Mouse (Mus musculus): ENCODE measurements around the gene Lrriq4.
"Not testable (repeated sequence)": the region's sequence is repeated elsewhere in the genome, so short reads cannot be mapped to it uniquely, and the experiment has no call there.

Gene Lrriq4

GRCm38 (mm10) chr3:30683190-30683589, 38.9 kb downstream of the Lrriq4 start:
- DNase-seq (ENCODE audit: low spot score): no peak

- DNase-seq (ENCODE audit: low spot score): no peak
Observed at GRCm38 (mm10) chr3:30687216-30687615, 42.9 kb downstream of the Lrriq4 start.

GRCm38 (mm10) chr3:30690976-30691375, 46.7 kb downstream of the Lrriq4 start:
- DNase-seq (ENCODE audit: low spot score): no peak

GRCm38 (mm10) chr3:30695661-30696060, 51.4 kb downstream of the Lrriq4 start:
- no peak for DNase-seq (ENCODE audit: low spot score)

- peak; percentile 31 for DNase-seq (ENCODE audit: low spot score)
Observed at GRCm38 (mm10) chr3:30696346-30696745, 52.0 kb downstream of the Lrriq4 start.

- no peak for DNase-seq (ENCODE audit: low spot score)
Observed at GRCm38 (mm10) chr3:30697891-30698290, 53.6 kb downstream of the Lrriq4 start.

GRCm38 (mm10) chr3:30699711-30700505, 55.6 kb downstream of the Lrriq4 start, which contains the start of gene Lrrc31:
Gene Lrrc31 (minus strand): TSS chr3:30699843.
- not testable (repeated sequence) for DNase-seq (ENCODE audit: low spot score)

- no peak for DNase-seq (ENCODE audit: low spot score)
Observed at GRCm38 (mm10) chr3:30705977-30706376, 61.7 kb downstream of the Lrriq4 start.

GRCm38 (mm10) chr3:30706614-30707276, 62.4 kb downstream of the Lrriq4 start:
- DNase-seq (ENCODE audit: low spot score): no peak

- DNase-seq (ENCODE audit: low spot score): no peak
Observed at GRCm38 (mm10) chr3:30710191-30710590, 65.9 kb downstream of the Lrriq4 start.

GRCm38 (mm10) chr3:30713334-30713733, 69.0 kb downstream of the Lrriq4 start:
- DNase-seq (ENCODE audit: low spot score): no peak

GRCm38 (mm10) chr3:30718649-30719048, 74.3 kb downstream of the Lrriq4 start:
- no peak for DNase-seq (ENCODE audit: low spot score)
